Mouse (Mus musculus): ENCODE measurements at regions not wholly inside any gene's neighbourhood (a gene's known extent, or its start where the extent isn't known, plus 50 kb on each side); places are given as distances from the start of the nearest gene placed in this dataset.

- Histone ChIP-seq H3K9me3 (replicated peaks) (no peaks in the 10 kb centered on the region), H3K4me3 (ENCODE audit: low read depth, low read length) (no peak overlapping the region), H3K27me3 (ENCODE audit: insufficient read depth, low read length) (peaks cover 6% of the 10 kb centered on the region; the same call in 1 of the 2 replicates), H3K4me1 (ENCODE audit: insufficient read depth, low read depth, low read length) (no peaks in the 10 kb centered on the region), H3K36me3 (replicated peaks) (no peaks in the 10 kb centered on the region)
- ATAC-seq (ENCODE audit: extremely low read depth, insufficient number of reproducible peaks, low FRiP score, poor library complexity, severe bottlenecking) (no peak), DNase-seq (ENCODE audit: low spot score) (no peak)
- TF ChIP-seq TAL1 (conservative IDR thresholded peaks at IDR 0.05; ENCODE audit: low read depth, low read length) (no peak), POLR2AphosphoS5 (IDR thresholded peaks at IDR 0.05; ENCODE audit: insufficient replicate concordance, low read depth, low read length) (no peak), GATA2 (IDR thresholded peaks at IDR 0.05; ENCODE audit: borderline replicate concordance, low read depth, low read length) (no peak), GATA1 (IDR thresholded peaks at IDR 0.05; ENCODE audit: borderline replicate concordance, low read length) (no peak), CTCF (IDR thresholded peaks at IDR 0.05; ENCODE audit: low read depth, low read length) (no peak)
Observed at GRCm38 (mm10) chr15:102862374-102862773, 58.5 kb upstream of the Hoxc13 start.

- TF ChIP-seq POLR2AphosphoS5 (IDR thresholded peaks at IDR 0.05; ENCODE audit: insufficient replicate concordance, low read depth, low read length) (no peak), TAL1 (conservative IDR thresholded peaks at IDR 0.05; ENCODE audit: low read depth, low read length) (no peak), GATA2 (IDR thresholded peaks at IDR 0.05; ENCODE audit: borderline replicate concordance, low read depth, low read length) (no peak), GATA1 (IDR thresholded peaks at IDR 0.05; ENCODE audit: borderline replicate concordance, low read length) (no peak), CTCF (IDR thresholded peaks at IDR 0.05; ENCODE audit: low read depth, low read length) (no peak)
- DNase-seq (ENCODE audit: low spot score) (no peak), ATAC-seq (ENCODE audit: extremely low read depth, insufficient number of reproducible peaks, low FRiP score, poor library complexity, severe bottlenecking) (no peak)
- H3K9me3 ChIP-seq (replicated peaks) = no peaks in the 10 kb centered on the region
- no peak overlapping the region for H3K4me3 ChIP-seq (ENCODE audit: low read depth, low read length)
- H3K4me1 ChIP-seq (ENCODE audit: insufficient read depth, low read depth, low read length) = no peaks in the 10 kb centered on the region
- peaks cover 8% of the 10 kb centered on the region for H3K27me3 ChIP-seq (ENCODE audit: insufficient read depth, low read length)
- H3K36me3 ChIP-seq (replicated peaks) = no peaks in the 10 kb centered on the region
Observed at GRCm38 (mm10) chr15:102866788-102867187, 54.1 kb upstream of the Hoxc13 start.
